Mouse (Mus musculus): ENCODE data around the gene Ccdc78.
"Not testable (repeated sequence)": the region's sequence is repeated elsewhere in the genome, so short reads cannot be mapped to it uniquely, and the experiment has no call there.

Gene Ccdc78

GRCm38 (mm10) chr17:25786280-25786679 lies at the start of gene Ccdc78:
TSS of gene Ccdc78 (plus strand) at chr17:25786580.
- no peak for DNase-seq

GRCm38 (mm10) chr17:25738861-25739260 lies 47.5 kb upstream of the Ccdc78 start:
- no peak for DNase-seq

GRCm38 (mm10) chr17:25741471-25741870 lies 44.9 kb upstream of the Ccdc78 start:
- not testable (repeated sequence) for DNase-seq

GRCm38 (mm10) chr17:25743831-25744230 lies 42.5 kb upstream of the Ccdc78 start:
- peak in 1 of 2 experiments; percentile 32 for DNase-seq

GRCm38 (mm10) chr17:25744311-25744710 lies 42.1 kb upstream of the Ccdc78 start:
- DNase-seq, result no peak

GRCm38 (mm10) chr17:25748238-25748637 lies 38.1 kb upstream of the Ccdc78 start:
- DNase-seq, result no peak

- DNase-seq, result no peak
Observed at GRCm38 (mm10) chr17:25749314-25749713, 37.1 kb upstream of the Ccdc78 start.

GRCm38 (mm10) chr17:25751446-25751845 lies 34.9 kb upstream of the Ccdc78 start:
- DNase-seq, result peak; percentile 50 to 79

GRCm38 (mm10) chr17:25754241-25754640 lies 32.1 kb upstream of the Ccdc78 start, which contains the start of gene Msln:
TSS of gene Msln (minus strand) at chr17:25754378.
- no peak for DNase-seq

- no peak for DNase-seq
Observed at GRCm38 (mm10) chr17:25755086-25755485, 31.3 kb upstream of the Ccdc78 start.

GRCm38 (mm10) chr17:25755627-25756377 lies 30.6 kb upstream of the Ccdc78 start:
- no peak for DNase-seq

GRCm38 (mm10) chr17:25756378-25757242 lies 29.8 kb upstream of the Ccdc78 start:
- DNase-seq, result no peak

GRCm38 (mm10) chr17:25757691-25758090 lies 28.7 kb upstream of the Ccdc78 start:
- DNase-seq, result no peak

GRCm38 (mm10) chr17:25760148-25760547 lies 26.2 kb upstream of the Ccdc78 start:
- DNase-seq, result no peak

- no peak for DNase-seq
Observed at GRCm38 (mm10) chr17:25761561-25761970, 24.8 kb upstream of the Ccdc78 start.

- no peak for DNase-seq
Observed at GRCm38 (mm10) chr17:25762591-25762990, 23.8 kb upstream of the Ccdc78 start.

GRCm38 (mm10) chr17:25765886-25766285 lies 20.5 kb upstream of the Ccdc78 start:
- DNase-seq, result no peak

- DNase-seq, result no peak
Observed at GRCm38 (mm10) chr17:25769331-25769730, 17.0 kb upstream of the Ccdc78 start.

GRCm38 (mm10) chr17:25773549-25774120 lies 12.7 kb upstream of the Ccdc78 start, which contains the start of gene Narfl:
TSS of gene Narfl (plus strand) at chr17:25773776.
- peak; percentile 99 for DNase-seq

- no peak for DNase-seq
Observed at GRCm38 (mm10) chr17:25775318-25776062, 10.9 kb upstream of the Ccdc78 start.

GRCm38 (mm10) chr17:25777948-25778347 lies 8.4 kb upstream of the Ccdc78 start:
- DNase-seq, result no peak

- no peak for DNase-seq
Observed at GRCm38 (mm10) chr17:25781339-25781738, 5.0 kb upstream of the Ccdc78 start.

- peak; percentile 56 to 59 for DNase-seq
Observed at GRCm38 (mm10) chr17:25783086-25783485, 3.3 kb upstream of the Ccdc78 start.

Measured in cerebellum, postnatal 14 days (tissue).